Mouse (Mus musculus) adrenal gland, adult 2 months (tissue): ENCODE measurements around the gene Tma7. TPM values are rescaled to one million over a fixed set of nuclear protein-coding genes. Genes with fewer than 3 reads are reported as not detected.

Source experiments
- DNase-seq: peaks from one replicate; pipeline ENCODE4 v3.0.0; 2021
- polyA plus RNA-seq: library from polyadenylated mRNA; depleted of rRNA; stranded (reverse); fragments of >200 nt; gene quantifications from 2 replicates; pipeline ENCODE4 v1.2.3, GENCODE M21; 2012
- total RNA-seq, 2 experiments: library from RNA; stranded (reverse); gene quantifications; 2 replicates each; pipeline ENCODE4 v1.2.3; 2021

The Tma7 gene
- total and polyA plus RNA-seq, 3 experiments: 9.6 to 485 (median 393) TPM

GRCm38 (mm10) chr9:109102541-109102940 is 20.2 kb upstream of the Tma7 start:
- peak; percentile 65 for DNase-seq

DNA sequence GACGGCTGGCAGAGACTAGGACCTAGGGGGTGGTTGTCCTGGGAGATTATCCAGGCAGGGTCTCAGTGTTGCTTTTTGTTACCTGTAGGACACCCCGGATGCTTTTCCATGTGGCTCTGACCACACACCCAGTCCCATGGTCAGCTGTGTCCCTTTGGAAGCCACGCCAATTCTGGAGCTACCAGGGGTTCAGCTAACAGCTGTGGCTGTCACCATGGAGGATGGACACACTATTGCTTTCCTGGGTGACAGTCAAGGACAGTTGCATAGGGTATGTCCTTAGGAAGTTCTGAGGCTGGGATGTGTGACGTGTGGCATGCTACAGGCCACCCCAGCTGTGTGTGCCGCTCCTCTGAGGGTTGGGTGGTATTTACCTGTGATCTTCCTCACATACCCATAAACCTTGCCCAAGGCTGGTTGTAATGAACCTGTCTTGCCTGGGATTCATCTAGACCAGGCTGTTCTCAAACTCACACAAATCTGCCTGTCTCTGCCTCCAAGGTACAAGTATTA is 19.6 kb upstream of the Tma7 start:
- peak; percentile 59 for DNase-seq

GRCm38 (mm10) chr9:109100307-109100928 is 18.0 kb upstream of the Tma7 start:
- no peak for DNase-seq

- DNase-seq: peak; percentile 87
Observed at GRCm38 (mm10) chr9:109098969-109099368, 16.6 kb upstream of the Tma7 start.

DNA sequence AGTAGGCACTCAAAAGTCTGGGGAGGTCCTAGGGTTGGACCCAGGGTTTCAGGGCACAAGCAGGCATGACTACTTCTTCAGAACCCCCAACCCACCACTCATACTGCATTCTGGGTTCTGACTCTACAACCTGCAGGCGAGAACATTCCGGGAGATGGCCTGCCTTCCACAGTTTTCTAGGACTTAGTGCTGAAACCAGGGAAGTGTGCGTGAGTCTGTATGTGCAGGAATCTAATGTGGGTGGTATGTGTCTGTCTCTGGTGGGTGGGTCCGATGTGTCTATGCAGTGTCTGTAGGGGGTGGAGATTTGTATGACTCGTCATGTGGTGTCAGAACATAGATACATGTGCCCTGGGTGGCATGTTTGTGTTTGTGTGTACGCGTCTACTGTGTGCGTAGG is 16.0 kb upstream of the Tma7 start:
- DNase-seq: no peak

- peak; percentile 86 for DNase-seq
Observed at GRCm38 (mm10) chr9:109097831-109098230, 15.4 kb upstream of the Tma7 start.

GRCm38 (mm10) chr9:109097291-109097690 is 14.9 kb upstream of the Tma7 start:
- DNase-seq: peak; percentile 40

- peak; percentile 60 for DNase-seq
Observed at GRCm38 (mm10) chr9:109096856-109097255, 14.5 kb upstream of the Tma7 start.

GRCm38 (mm10) chr9:109096251-109096661 is 13.9 kb upstream of the Tma7 start:
- DNase-seq: peak; percentile 69

DNA sequence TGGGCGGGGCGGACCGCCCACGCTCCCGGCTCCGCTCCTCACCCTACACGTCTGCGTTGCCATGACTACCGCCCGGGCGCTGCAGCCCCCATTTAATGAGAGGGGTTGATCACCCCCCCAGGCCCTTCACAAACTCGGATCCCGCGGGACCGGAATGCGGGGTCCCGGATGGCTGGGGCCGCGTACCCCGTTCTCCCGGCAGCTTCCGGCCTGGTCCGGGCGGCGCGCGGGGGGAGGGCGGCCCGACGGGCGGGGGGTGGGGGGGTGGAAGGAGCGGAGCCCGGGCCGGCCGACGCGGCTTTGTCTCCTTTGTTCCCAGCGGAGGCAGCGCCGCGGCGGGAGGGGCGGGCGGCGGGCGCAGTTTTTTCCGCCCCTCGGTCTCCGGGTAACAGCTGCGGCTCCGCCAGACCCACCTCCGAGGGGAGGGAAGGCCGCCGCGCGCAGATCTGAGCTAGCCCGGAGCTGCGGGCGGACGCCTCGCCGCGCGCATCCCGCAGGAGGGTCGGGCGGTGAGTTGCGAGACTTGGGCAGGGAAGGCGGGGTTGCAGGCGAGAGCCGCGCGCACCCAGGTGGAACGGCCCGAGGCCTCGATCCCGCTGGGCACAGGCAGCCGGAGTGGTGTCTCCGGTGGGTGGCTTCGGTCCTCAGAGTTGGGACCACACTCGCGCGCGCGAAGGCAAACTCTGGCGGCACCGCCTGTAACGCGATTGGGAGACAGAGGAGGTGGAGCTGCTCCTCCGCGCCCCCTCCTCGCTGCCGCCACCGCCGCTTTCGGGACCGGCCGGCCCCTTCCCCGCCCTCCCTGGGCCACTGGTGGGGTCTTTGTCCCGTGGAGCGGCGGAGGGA is 13.0 kb upstream of the Tma7 start, which contains the start of gene Plxnb1:
Gene Plxnb1, plus strand, starts transcription at position 253 of the 846 bp plus-strand sequence.
- peak; percentile 89 for DNase-seq

DNA sequence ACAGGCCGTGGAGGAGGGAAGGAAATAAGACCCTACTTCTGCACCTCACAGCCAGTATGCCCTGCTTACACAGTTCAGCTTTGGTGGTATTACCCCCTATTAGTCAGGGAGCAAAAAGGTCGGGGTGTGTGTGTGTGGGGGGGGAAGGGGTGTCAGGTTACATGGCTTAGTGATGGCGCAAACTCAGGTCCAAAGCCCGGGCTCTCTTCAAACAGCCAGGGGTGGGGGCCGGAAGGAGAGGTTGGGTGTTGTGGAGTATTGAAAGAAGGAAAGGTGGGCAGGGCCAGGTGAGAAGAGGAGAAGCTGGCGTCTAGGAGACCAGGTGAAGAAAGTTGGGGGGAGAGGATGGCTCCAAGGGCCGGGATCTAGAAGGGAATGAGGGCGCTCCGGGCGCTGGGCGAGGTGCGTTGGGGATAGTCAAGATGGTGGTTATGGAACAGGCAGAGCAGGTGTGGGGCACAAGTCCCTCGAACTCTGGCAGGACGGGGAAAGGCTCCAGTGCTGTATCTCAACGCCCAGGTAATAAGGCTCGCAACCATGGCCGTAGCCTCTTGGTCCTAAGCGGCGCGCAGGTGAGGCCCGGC is 12.3 kb upstream of the Tma7 start:
- no peak for DNase-seq

DNA sequence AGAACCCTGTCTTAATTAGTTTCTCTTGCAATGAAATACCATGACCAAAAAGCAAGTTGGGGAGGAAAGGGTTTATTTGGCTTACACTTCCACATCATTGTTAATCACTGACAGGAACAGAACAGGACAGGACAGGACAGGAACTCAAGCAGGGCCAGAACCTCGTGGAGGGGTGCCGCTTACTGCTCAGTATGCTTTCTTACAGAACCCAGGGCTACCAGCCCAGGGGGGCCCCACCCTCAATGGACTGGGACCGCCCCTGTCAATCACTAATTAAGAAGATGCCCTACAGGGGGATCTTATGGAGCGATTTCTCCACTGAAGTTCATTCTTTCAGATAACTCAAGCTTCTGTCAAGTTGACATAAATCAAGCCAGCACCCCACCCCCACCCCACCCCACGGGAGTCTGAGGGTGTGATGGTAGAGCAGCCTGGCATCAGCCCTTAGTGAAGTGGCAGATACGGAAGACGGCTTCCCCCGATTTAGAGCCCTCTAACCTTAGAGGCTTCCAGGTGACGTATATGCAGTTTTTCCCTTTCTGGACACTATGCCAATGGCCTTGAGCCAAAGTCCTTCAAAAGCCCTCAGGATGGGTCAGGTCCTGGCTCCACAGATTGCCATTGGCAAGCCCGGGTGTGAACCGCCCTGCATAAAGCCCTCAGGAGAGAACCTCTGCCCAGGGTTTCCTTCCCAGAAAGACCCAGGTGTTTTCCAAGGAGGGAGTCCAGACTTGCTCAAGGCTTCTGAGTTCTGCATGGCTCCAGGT is 11.6 kb upstream of the Tma7 start:
- peak; percentile 71 for DNase-seq

- DNase-seq: peak; percentile 17
Observed at GRCm38 (mm10) chr9:109092799-109093198, 10.4 kb upstream of the Tma7 start.

DNA sequence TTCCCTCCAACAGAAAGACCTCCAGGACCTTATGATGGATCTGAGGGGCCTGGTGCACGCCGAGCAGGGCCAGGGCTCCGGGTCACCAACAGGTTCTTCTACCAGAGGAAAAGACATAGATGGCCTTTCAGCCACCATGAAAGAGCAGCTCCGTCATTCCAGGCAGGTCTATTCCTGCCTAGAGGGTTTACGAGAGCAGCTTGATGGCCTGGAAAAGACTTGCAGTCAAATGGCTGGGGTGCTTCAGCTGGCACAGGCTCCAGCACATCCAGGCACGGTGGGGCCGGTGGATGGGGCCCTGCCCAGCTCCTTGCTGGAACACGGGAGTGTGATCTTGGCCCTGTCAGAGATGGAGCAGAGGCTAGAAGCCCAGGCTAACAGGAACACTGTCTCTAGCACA is 9.4 kb upstream of the Tma7 start:
- no peak for DNase-seq

GRCm38 (mm10) chr9:109090446-109090845 is 8.1 kb upstream of the Tma7 start:
- DNase-seq: no peak

DNA sequence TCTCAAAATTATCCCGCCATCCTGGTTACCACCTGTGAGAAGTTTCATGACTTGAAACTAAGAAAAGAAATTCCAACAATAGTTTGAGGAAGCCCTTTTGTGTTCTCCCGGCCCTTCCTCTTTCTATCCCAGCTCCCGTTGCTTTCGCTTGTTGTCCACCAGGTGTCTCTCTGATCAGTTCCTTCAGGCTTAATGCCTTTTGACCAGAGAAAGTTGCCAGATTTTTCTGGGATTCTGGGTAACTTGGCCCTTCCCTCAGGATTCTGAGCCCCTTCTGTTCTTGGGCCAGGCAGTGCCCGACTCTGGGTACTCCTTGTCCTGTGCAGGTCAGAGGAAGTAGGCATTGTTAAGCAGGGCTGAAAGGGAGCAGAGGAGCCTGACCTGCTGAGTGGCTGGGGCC is 5.6 kb upstream of the Tma7 start:
- DNase-seq: peak; percentile 36

GRCm38 (mm10) chr9:109084922-109085321 is 2.5 kb upstream of the Tma7 start:
- no peak for DNase-seq

- DNase-seq: no peak
Observed at GRCm38 (mm10) chr9:109081749-109082123, 651 bp downstream of the Tma7 start.

- DNase-seq: no peak
Observed at GRCm38 (mm10) chr9:109080516-109080915, 1.9 kb downstream of the Tma7 start.

DNA sequence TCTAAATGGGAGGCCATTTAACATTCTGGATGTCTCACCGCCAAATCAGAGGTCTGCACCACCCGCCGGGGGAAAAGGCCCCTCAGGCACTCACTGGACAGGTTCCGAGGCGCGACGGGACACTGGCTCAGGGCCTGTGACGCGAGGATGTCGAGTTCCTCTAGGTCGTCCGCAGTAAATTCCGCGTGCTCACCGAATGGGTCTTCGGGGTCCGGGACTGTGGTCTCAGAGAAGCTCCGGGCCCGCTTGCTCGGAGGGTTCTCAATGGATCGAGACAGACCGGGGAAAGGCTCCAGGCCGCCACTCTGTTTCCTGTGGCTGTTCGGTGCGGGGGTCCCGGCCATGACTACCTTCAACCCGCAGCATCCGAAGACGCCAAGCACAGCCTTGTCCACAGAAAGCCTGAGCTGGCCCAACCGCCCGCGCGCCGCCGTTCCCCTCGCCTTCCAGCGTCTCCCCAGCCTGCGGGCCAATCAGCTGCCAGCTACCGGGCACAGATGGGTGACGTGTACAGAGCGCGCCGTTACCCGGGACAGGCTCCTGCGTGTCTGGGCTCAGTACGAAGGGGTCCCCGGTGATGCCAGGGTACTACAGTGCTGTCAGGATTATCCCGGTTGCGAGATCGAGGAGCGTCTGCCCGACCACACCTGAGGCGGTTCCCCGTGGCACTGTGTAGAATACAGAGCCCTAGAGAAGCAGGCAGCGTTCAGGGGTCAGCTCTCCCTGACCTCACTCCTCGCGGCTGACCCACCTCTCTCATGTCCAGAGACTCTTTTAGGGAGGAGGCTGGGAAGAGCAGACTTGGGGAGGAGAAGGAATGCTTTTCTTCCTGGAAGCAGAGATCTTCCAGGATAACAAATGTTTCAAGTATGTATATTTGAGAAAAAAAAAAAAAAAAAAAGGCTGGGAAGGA is 8.5 kb downstream of the Tma7 start, which contains the start of gene Atrip:
Gene Atrip, minus strand, starts transcription at position 464 of the 913 bp plus-strand sequence.
- DNase-seq: peak; percentile 95
